Mouse (Mus musculus) adipocyte (in vitro differentiated cells): ENCODE measurements at regions not wholly inside any gene's neighbourhood (a gene's known extent, or its start where the extent isn't known, plus 50 kb on each side); places are given as distances from the start of the nearest gene placed in this dataset.

ENCODE experiments used
- DNase-seq: peaks from one replicate; pipeline ENCODE4 v3.0.0-alpha.2; 2016; ENCODE audit warnings: low spot score

- no peak for DNase-seq
Observed at GRCm38 (mm10) chr14:45984135-45984892, 326.4 kb upstream of the Ddhd1 start.

- DNase-seq, result peak; percentile 5
Observed at GRCm38 (mm10) chr14:45992041-45992869, 334.3 kb upstream of the Ddhd1 start.

GRCm38 (mm10) chr14:45992870-45993135, 334.9 kb upstream of the Ddhd1 start:
- DNase-seq, result no peak

GRCm38 (mm10) chr14:45993669-45994068, 335.7 kb upstream of the Ddhd1 start:
- peak; percentile 70 for DNase-seq

- peak; percentile 15 for DNase-seq
Observed at GRCm38 (mm10) chr14:45996760-45997159, 338.8 kb upstream of the Ddhd1 start.

- DNase-seq, result no peak
Observed at GRCm38 (mm10) chr14:46004078-46004477, 346.1 kb upstream of the Ddhd1 start.

- DNase-seq, result no peak
Observed at GRCm38 (mm10) chr14:46005307-46005706, 347.4 kb upstream of the Ddhd1 start.

- DNase-seq, result no peak
Observed at GRCm38 (mm10) chr14:46013232-46013631, 355.3 kb upstream of the Ddhd1 start.

- no peak for DNase-seq
Observed at GRCm38 (mm10) chr14:46014090-46014489, 356.1 kb upstream of the Ddhd1 start.

- DNase-seq, result no peak
Observed at GRCm38 (mm10) chr14:46015682-46016400, 357.9 kb upstream of the Ddhd1 start.

- DNase-seq, result no peak
Observed at GRCm38 (mm10) chr14:46016701-46017106, 358.8 kb upstream of the Ddhd1 start.

- DNase-seq, result no peak
Observed at GRCm38 (mm10) chr14:46017286-46017685, 359.3 kb upstream of the Ddhd1 start.

- DNase-seq, result no peak
Observed at GRCm38 (mm10) chr14:46017976-46018375, 360.0 kb upstream of the Ddhd1 start.

GRCm38 (mm10) chr14:46019240-46020025, 359.8 kb upstream of the Gm15217 start:
- DNase-seq, result no peak

GRCm38 (mm10) chr14:46034301-46034700, 344.9 kb upstream of the Gm15217 start:
- DNase-seq, result no peak

GRCm38 (mm10) chr14:46060622-46061381, 318.4 kb upstream of the Gm15217 start:
- DNase-seq, result no peak

GRCm38 (mm10) chr14:46067102-46067801, 312.0 kb upstream of the Gm15217 start:
- DNase-seq, result no peak

GRCm38 (mm10) chr14:46071244-46071643, 308.0 kb upstream of the Gm15217 start:
- DNase-seq, result no peak

GRCm38 (mm10) chr14:46076738-46077137, 302.5 kb upstream of the Gm15217 start:
- DNase-seq, result no peak

- no peak for DNase-seq
Observed at GRCm38 (mm10) chr14:46077406-46078131, 301.6 kb upstream of the Gm15217 start.
